23 mouse cellular contexts compared by ENCODE assay signal in genomic region chr8:128057845-128058244, GRCm38 (mm10).
DNase-seq lines count a peak whose midpoint lies in the region; ATAC-seq lines count a peak whose summit lies in the region.
"Had no signal": no experiment of that assay in that cellular context is flagged by ENCODE, and none has a peak within 500 bp of the region (broad histone marks: within the 10 kb centered on the region; RNA-seq: fewer than 3 reads in every experiment).

No protein-coding gene starts in this region.

- H3K4me2 ChIP-seq in neural tube, embryonic 13.5 days: no peak overlapping the region
- H3K4me2 ChIP-seq in neural tube, embryonic 15.5 days: no peak overlapping the region
- H3K4me2 ChIP-seq in forebrain, embryonic 14.5 days (ENCODE audit: low read length): no peak overlapping the region
- H3K4me2 ChIP-seq: forebrain, embryonic 13.5 days; heart, embryonic 11.5 days; heart, embryonic 15.5 days; intestine, embryonic 15.5 days had no signal

- no peaks in the 10 kb centered on the region for H3K36me3 ChIP-seq in neural tube, embryonic 13.5 days
- no peaks in the 10 kb centered on the region for H3K36me3 ChIP-seq in neural tube, embryonic 15.5 days
- no peaks in the 10 kb centered on the region for H3K36me3 ChIP-seq in forebrain, embryonic 14.5 days (ENCODE audit: control insufficient read depth, insufficient read depth, low read length)
- H3K36me3 ChIP-seq: embryonic facial prominence, embryonic 10.5 days; heart, embryonic 15.5 days; hindbrain, embryonic 10.5 days; intestine, embryonic 15.5 days had no signal

- no peak overlapping the region for H3K9ac ChIP-seq in neural tube, embryonic 13.5 days
- no peak overlapping the region for H3K9ac ChIP-seq in neural tube, embryonic 15.5 days (replicated peaks)
- no peak overlapping the region for H3K9ac ChIP-seq in forebrain, embryonic 14.5 days (ENCODE audit: low read length)
- H3K9ac ChIP-seq: forebrain, embryonic 13.5 days; heart, embryonic 15.5 days; intestine, embryonic 15.5 days had no signal

- 0 out of 2 replicates have a peak, but pooled peaks cover 7% of the 10 kb centered on the region for H3K4me1 ChIP-seq in neural tube, embryonic 13.5 days (replicated peaks)
- no peaks in the 10 kb centered on the region for H3K4me1 ChIP-seq in neural tube, embryonic 15.5 days
- peaks cover 3% of the 10 kb centered on the region; the same call in 1 of the 2 replicates for H3K4me1 ChIP-seq in forebrain, embryonic 14.5 days (ENCODE audit: control insufficient read depth, insufficient read depth, low read length)
- H3K4me1 ChIP-seq: hindbrain, embryonic 10.5 days; intestine, embryonic 15.5 days had no signal

- H3K27me3 ChIP-seq in neural tube, embryonic 13.5 days: no peaks in the 10 kb centered on the region
- no peaks in the 10 kb centered on the region for H3K27me3 ChIP-seq in neural tube, embryonic 15.5 days (replicated peaks)
- no peaks in the 10 kb centered on the region for H3K27me3 ChIP-seq in forebrain, embryonic 14.5 days (replicated peaks; ENCODE audit: control insufficient read depth, insufficient read depth, low read length)
- H3K27me3 ChIP-seq: forebrain, embryonic 13.5 days; heart, embryonic 15.5 days; intestine, embryonic 15.5 days; Patski had no signal

- no peak overlapping the region for H3K4me3 ChIP-seq in neural tube, embryonic 13.5 days
- H3K4me3 ChIP-seq in neural tube, embryonic 15.5 days (replicated peaks): no peak overlapping the region
- no peak overlapping the region for H3K4me3 ChIP-seq in forebrain, embryonic 14.5 days (ENCODE audit: low read depth, low read length)
- H3K4me3 ChIP-seq: embryonic facial prominence, embryonic 10.5 days; forebrain, embryonic 13.5 days; heart, adult 2 months; heart, embryonic 15.5 days; hindbrain, embryonic 10.5 days; intestine, embryonic 15.5 days had no signal

- 69% methylated on average over 6 of the region's 6 CpGs for WGBS in neural tube, embryonic 13.5 days
- WGBS in neural tube, embryonic 15.5 days: 64% methylated on average over 6 of the region's 6 CpGs
- WGBS in forebrain, embryonic 14.5 days: 91% methylated on average over 6 of the region's 6 CpGs

- ATAC-seq in neural tube, embryonic 13.5 days (ENCODE audit: low read depth): no peak
- ATAC-seq in neural tube, embryonic 15.5 days (ENCODE audit: low FRiP score): no peak
- ATAC-seq in CD4-positive, CD25-positive, alpha-beta regulatory T cell, adult 4 months: peak; percentile 95
- peak; percentile 82 for ATAC-seq in inflammation-experienced regulatory T-cells, adult 6 months
- no peak for ATAC-seq in forebrain, embryonic 14.5 days
- ATAC-seq: forebrain, embryonic 13.5 days; hindbrain, embryonic 16.5 days; intestine, embryonic 15.5 days; Patski had no signal

- DNase-seq in right cerebral cortex, postnatal 25 days: no peak
- DNase-seq in forebrain, embryonic 14.5 days (ENCODE audit: low spot score): no peak
- no peak for DNase-seq in urinary bladder, adult 18-20 months (ENCODE audit: low spot score in 2 of 2)
- DNase-seq: adrenal gland, adult 2 months; adrenal gland, postnatal 25 days; cerebellum, adult 2 months; cerebellum, postnatal 10 days; gastrocnemius, postnatal 10 days; heart, adult 2 months; heart, postnatal 14 days; kidney, adult 18-20 months had no signal

- no peaks in the 10 kb centered on the region for H3K9me3 ChIP-seq in neural tube, embryonic 13.5 days
- no peaks in the 10 kb centered on the region for H3K9me3 ChIP-seq in neural tube, embryonic 15.5 days (replicated peaks)
- H3K9me3 ChIP-seq in forebrain, embryonic 14.5 days (replicated peaks; ENCODE audit: control insufficient read depth, low read length): no peaks in the 10 kb centered on the region
- H3K9me3 ChIP-seq: embryonic facial prominence, embryonic 10.5 days; forebrain, embryonic 13.5 days; heart, embryonic 15.5 days; hindbrain, embryonic 10.5 days; intestine, embryonic 15.5 days had no signal

- peak overlapping the region; percentile 10 for H3K27ac ChIP-seq in neural tube, embryonic 13.5 days (replicated peaks)
- no peak overlapping the region for H3K27ac ChIP-seq in neural tube, embryonic 15.5 days (replicated peaks)
- no peak overlapping the region for H3K27ac ChIP-seq in forebrain, embryonic 14.5 days (ENCODE audit: low read depth, low read length)
- H3K27ac ChIP-seq: embryonic facial prominence, embryonic 10.5 days; forebrain, embryonic 13.5 days; heart, adult 2 months; heart, embryonic 15.5 days; hindbrain, embryonic 10.5 days; intestine, embryonic 15.5 days had no signal

Comparison
In these comparisons a context has a peak if more than half of its experiments do, and no peak if none do; other contexts are left out.
1. ATAC-seq: peak in CD4-positive, CD25-positive, alpha-beta regulatory T cell, adult 4 months (single experiment) and inflammation-experienced regulatory T-cells, adult 6 months (single experiment); none in neural tube, embryonic 13.5 days (single experiment), neural tube, embryonic 15.5 days (single experiment) and forebrain, embryonic 14.5 days (single experiment).